Mouse (Mus musculus) intestine, embryonic 16.5 days (tissue): Measurements from ENCODE around the gene Lima1. TPM values are rescaled to one million over a fixed set of nuclear protein-coding genes. Genes with fewer than 3 reads are reported as not detected.

ENCODE experiments used
- ATAC-seq: fragments of 200-750 bp; cut with Nextera tagmentation; 2 replicates; pipeline ENCODE4 v1.8.0; 2017; ENCODE audit warnings: moderate TSS enrichment, moderate library complexity
- H3K27ac ChIP-seq: fragments of 300-500 bp; sonication (generic); 2 replicates; pipeline ENCODE4 v1.5.1; 2014; ENCODE audit warnings: mild to moderate bottlenecking, low read length
- H3K27me3 ChIP-seq: fragments of 300-500 bp; sonication (generic); replicated peaks from 2 replicates; pipeline ENCODE4 v1.6.1; 2014; ENCODE audit warnings: low read length, control low read depth, mixed read lengths; ENCODE audit not compliant: control insufficient read depth, insufficient read depth
- H3K36me3 ChIP-seq: fragments of 300-500 bp; sonication (generic); 2 replicates; pipeline ENCODE4 v1.6.1; 2014; ENCODE audit warnings: low read length, control low read depth; ENCODE audit not compliant: control insufficient read depth, insufficient read depth
- H3K4me1 ChIP-seq: fragments of 300-500 bp; sonication (generic); 2 replicates; pipeline ENCODE4 v1.6.1; 2014; ENCODE audit warnings: low read length, control low read depth, mixed read lengths; ENCODE audit not compliant: control insufficient read depth, insufficient read depth
- H3K4me2 ChIP-seq: fragments of 300-500 bp; sonication (generic); 2 replicates; pipeline ENCODE4 v1.6.1; 2014; ENCODE audit warnings: low read depth, low read length, control low read depth
- H3K4me3 ChIP-seq: fragments of 300-500 bp; sonication (generic); 2 replicates; pipeline ENCODE4 v1.5.1; 2014; ENCODE audit warnings: mild to moderate bottlenecking, low read length
- H3K9ac ChIP-seq: fragments of 300-500 bp; sonication (generic); 2 replicates; pipeline ENCODE4 v1.6.1; 2014; ENCODE audit warnings: low read depth, low read length
- H3K9me3 ChIP-seq: fragments of 300-500 bp; sonication (generic); 2 replicates; pipeline ENCODE4 v1.6.1; 2016; ENCODE audit warnings: low read length, control low read depth; ENCODE audit not compliant: control insufficient read depth
- WGBS: fragments of 180-500 bp; shearing (Covaris S2); extraction: QIAGEN DNeasy Blood & Tissue Kit; methylation state at CpG from one replicate; pipeline ENCODE4 v1.1.7; 2014; 5-methylcytosine and 5-hydroxymethylcytosine counted together
- polyA plus RNA-seq: library from polyadenylated mRNA; unstranded; fragments of >200 nt; fragmentation: Nextera tagmentation; extraction: Ambion mirVana; gene quantifications from 2 replicates; pipeline ENCODE4 v1.2.1, GENCODE M21; 2015

Gene Lima1
- polyA plus RNA-seq, 1 experiment from 2014 or later = 105 TPM

DNA sequence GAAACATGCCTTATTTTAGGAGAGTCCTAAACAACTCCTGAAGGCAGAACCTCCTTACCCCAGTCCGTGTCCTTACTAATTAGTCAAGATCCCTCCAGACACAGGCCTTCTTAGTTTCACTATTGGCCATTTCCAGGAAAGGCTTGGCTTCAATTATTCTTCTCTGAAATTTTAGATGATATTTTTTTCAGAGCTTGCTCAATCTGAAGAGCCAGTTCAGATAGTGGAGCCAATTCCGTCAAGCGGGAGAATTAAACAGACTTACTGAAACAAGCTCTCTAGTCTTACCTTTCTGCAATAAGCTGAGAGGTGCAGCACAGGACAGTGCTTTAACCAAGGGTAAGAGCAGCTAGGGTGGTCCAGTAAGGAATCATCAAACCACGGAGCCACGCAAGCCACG lies 11.9 kb downstream of the Lima1 start:
- no peak overlapping the region for H3K4me2 ChIP-seq
- ATAC-seq = no peak
- 96% methylated on average over 6 of the region's 6 CpGs for WGBS
- peaks cover 3% of the 10 kb centered on the region; the same call in 1 of the 2 replicates for H3K36me3 ChIP-seq
- no peaks in the 10 kb centered on the region for H3K9me3 ChIP-seq
- H3K27me3 ChIP-seq = no peaks in the 10 kb centered on the region
- H3K9ac ChIP-seq = no peak overlapping the region
- no peak overlapping the region for H3K27ac ChIP-seq
- H3K4me3 ChIP-seq = no peak overlapping the region
- H3K4me1 ChIP-seq = peaks cover 22% of the 10 kb centered on the region

DNA sequence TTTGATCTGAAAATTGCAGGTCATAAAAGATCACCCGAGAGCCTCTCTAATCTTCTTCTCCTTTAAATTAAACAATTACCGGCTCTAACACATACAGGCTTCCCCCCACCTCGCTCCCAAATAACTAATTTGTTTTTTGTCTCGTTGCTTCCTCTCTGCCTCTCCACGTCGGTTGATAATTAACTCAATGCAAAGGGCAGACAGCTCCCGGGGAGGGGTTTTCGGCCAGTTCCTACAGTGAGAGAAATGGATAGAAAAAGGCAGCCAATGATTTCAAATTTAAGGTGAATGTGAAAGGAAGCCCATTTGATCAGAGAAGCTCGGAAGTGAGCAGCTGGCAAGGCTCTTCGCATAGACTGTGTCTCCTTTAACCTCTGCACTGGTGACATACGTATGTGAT lies 12.8 kb downstream of the Lima1 start:
- Histone ChIP-seq H3K4me3 (no peak overlapping the region), H3K4me1 (peaks cover 26% of the 10 kb centered on the region), H3K9me3 (no peaks in the 10 kb centered on the region), H3K4me2 (peak overlapping the region; percentile 6; the same call in 1 of the 2 replicates), H3K36me3 (peaks cover 3% of the 10 kb centered on the region; the same call in 1 of the 2 replicates), H3K9ac (no peak overlapping the region), H3K27ac (peak overlapping the region; percentile 69), H3K27me3 (no peaks in the 10 kb centered on the region)
- 41% methylated on average over 11 of the region's 11 CpGs for WGBS
- ATAC-seq = peak; percentile 9; the same call in 1 of the 2 replicates

DNA sequence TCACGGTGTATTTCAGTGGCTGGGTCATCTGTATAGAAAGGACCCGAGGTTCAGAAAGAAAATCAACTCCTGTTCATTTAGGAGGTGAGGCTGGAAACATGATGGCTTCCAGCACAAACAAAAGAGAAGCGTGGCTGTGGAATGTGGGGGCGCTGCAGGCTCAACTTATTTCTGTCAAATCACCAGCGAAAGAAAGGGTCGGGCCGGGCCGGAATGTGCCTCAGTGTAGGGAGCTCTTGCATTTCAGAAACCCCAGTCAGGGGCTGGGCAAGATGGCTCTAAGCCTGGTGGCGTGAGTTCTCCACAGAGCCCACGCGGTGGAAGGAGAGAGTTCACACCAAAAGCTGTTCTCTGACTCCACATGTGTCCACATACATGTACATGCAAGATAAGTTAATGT lies 13.3 kb downstream of the Lima1 start:
- H3K36me3 ChIP-seq = peaks cover 3% of the 10 kb centered on the region; the same call in 1 of the 2 replicates
- peak overlapping the region; percentile 68 for H3K27ac ChIP-seq
- no peaks in the 10 kb centered on the region for H3K9me3 ChIP-seq
- H3K4me2 ChIP-seq = no peak overlapping the region
- H3K27me3 ChIP-seq = no peaks in the 10 kb centered on the region
- ATAC-seq = no peak
- H3K4me1 ChIP-seq = peaks cover 26% of the 10 kb centered on the region
- WGBS = 27% methylated on average over 11 of the region's 11 CpGs
- H3K9ac ChIP-seq = no peak overlapping the region
- H3K4me3 ChIP-seq = no peak overlapping the region

DNA sequence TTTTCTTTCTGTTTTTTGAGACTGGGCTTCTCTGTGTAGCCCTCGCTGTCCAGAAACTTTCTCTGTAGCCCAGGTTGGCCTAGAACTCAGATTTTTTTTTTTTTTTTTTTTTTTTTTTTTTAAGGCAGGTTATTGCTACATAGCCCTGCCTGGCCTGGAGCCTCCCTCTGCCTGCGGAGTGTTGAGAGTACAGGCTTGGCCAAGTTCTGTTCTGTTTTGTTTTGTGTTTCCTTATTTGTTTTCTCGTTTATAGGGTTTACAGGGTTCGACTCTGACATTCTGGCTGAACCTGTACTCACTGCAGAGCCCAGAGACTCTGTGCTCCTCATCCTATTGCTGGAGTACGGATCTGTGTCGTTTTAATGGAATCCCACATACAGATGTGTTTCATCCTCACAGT lies 13.7 kb downstream of the Lima1 start:
- peaks cover 24% of the 10 kb centered on the region for H3K4me1 ChIP-seq
- WGBS = 65% methylated on average over 6 of the region's 6 CpGs
- H3K27me3 ChIP-seq = no peaks in the 10 kb centered on the region
- peaks cover 3% of the 10 kb centered on the region; the same call in 1 of the 2 replicates for H3K36me3 ChIP-seq
- no peak overlapping the region for H3K4me2 ChIP-seq
- no peak for ATAC-seq
- H3K9me3 ChIP-seq = no peaks in the 10 kb centered on the region
- H3K4me3 ChIP-seq = no peak overlapping the region
- peak overlapping the region; percentile 68 for H3K27ac ChIP-seq
- H3K9ac ChIP-seq = no peak overlapping the region

DNA sequence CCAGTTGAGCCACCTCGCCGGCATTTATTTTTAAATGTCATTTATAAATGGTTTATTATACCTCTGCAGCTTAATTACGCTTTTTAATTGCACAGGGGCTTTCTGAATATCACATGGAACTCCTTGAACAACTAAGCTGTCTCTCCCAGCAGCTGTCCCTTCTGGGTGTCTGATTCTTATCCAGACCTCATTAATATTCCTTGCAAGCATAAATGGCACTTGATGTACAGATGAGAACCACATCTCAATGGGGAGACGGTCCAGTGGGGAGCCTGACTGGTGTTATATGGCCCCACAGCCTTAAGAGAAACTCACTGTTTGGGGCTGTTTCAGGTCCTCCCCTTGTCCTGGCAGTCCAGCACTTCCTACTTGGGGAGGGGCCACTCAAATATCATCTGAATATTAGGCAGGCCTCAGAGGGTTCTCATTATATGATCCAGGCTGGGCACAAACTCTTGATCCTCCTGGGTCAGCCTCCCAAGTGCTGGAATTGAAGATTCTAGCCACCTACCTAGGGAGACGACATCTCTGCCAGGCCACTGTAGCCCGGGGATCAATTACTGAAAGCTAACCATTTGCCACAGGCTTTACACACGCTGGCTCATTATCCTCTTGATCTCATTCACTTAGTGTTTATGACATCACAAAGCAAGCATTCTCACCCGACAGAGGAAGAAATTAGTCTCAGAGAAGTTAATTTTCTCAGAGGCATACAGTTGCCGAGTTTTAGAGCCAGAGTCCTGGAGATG lies 15.4 kb downstream of the Lima1 start:
- no peaks in the 10 kb centered on the region for H3K9me3 ChIP-seq
- no peak for ATAC-seq
- no peak overlapping the region for H3K4me2 ChIP-seq
- H3K36me3 ChIP-seq = peaks cover 3% of the 10 kb centered on the region; the same call in 1 of the 2 replicates
- WGBS = 49% methylated on average over 9 of the region's 9 CpGs
- H3K9ac ChIP-seq = no peak overlapping the region
- peaks cover 20% of the 10 kb centered on the region for H3K4me1 ChIP-seq
- no peaks in the 10 kb centered on the region for H3K27me3 ChIP-seq
- 0 out of 2 replicates have a peak overlapping the region, but pooled peaks have one; percentile 14 for H3K27ac ChIP-seq
- no peak overlapping the region for H3K4me3 ChIP-seq

DNA sequence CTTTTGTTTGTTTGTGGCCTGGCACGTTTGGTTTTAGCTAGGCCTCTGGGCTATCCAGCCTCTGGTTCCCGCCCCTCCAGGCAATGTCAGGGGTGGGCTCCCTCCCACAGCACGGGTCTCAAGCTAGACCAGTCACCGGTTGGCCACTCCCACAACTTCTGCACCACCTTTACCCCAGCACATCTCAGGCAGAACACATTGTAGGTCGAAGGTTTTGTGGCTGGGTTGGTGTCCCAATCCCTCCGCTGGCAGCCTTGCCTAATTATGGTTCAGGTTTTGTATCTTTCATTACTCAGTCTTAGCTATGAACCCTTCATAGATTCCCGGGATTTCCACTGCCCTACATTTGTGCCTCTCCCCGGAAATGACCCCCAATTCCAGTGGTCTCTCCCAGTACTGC lies 17.8 kb downstream of the Lima1 start:
- no peak overlapping the region for H3K9ac ChIP-seq
- H3K4me3 ChIP-seq = no peak overlapping the region
- H3K9me3 ChIP-seq = no peaks in the 10 kb centered on the region
- peak overlapping the region; percentile 6; the same call in 1 of the 2 replicates for H3K27ac ChIP-seq
- no peak overlapping the region for H3K4me2 ChIP-seq
- 53% methylated on average over 8 of the region's 8 CpGs for WGBS
- H3K4me1 ChIP-seq = peaks cover 13% of the 10 kb centered on the region
- H3K27me3 ChIP-seq = no peaks in the 10 kb centered on the region
- no peak for ATAC-seq
- H3K36me3 ChIP-seq = no peaks in the 10 kb centered on the region

DNA sequence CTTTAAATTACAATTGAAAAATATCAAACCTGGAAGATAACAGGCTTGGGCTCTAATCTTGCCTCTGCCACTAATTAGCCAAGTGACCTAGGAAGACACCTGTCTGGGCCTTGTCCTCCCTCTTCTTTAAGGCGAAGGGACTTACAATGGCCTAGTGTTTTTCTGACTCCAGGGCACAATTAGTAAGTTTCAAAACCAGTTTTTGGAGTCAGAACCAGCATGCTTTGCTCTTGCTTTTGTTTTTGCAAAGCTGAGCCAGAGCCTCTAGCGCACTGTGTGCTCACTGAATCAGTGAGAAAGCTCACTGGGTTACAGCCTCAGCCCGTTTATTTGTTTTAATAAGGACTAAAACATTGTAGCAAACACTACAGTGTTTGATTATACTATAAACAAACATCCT lies 20.1 kb downstream of the Lima1 start:
- no peak for ATAC-seq
- peaks cover 12% of the 10 kb centered on the region for H3K4me1 ChIP-seq
- H3K27me3 ChIP-seq = no peaks in the 10 kb centered on the region

DNA sequence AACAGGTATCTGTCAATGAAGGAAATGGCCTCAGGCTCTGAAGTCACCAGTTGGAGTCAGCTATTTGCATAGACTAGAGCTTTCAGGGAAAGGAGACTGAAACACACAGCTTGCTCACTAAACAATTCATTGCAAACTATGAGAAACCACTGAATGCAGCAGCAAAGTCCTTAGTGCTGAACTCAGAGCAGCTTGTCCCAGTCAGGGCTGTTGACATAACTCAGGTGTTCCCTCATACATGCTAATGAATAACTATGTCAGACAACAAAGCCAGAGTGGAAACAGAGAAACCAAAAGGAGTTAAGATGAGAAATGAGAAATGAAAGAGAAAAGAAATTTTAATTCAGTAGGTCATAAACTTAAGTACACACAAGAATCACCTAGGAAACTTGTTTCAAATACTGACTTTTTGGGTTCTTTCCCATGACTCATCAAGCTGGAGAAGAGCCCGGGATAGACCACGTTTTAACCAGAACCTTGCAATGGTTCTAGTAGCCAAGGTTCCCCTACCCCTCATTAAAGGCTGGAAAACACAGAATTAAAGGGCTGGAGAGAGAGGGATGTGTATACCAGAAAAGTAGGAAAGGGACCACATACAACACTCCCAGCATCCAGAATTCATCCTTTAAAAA lies 22.5 kb downstream of the Lima1 start:
- ATAC-seq = no peak
- WGBS = 63% methylated on average over 2 of the region's 2 CpGs
- no peak overlapping the region; the same call in 1 of the 2 replicates for H3K27ac ChIP-seq

More for the DNA sequence above, 20.1 kb downstream of the Lima1 start:
- Histone ChIP-seq H3K36me3 (no peaks in the 10 kb centered on the region), H3K9ac (no peak overlapping the region), H3K4me3 (no peak overlapping the region), H3K27ac (no peak overlapping the region), H3K4me2 (no peak overlapping the region), H3K9me3 (no peaks in the 10 kb centered on the region)
- WGBS = 77% methylated on average over 3 of the region's 3 CpGs

DNA sequence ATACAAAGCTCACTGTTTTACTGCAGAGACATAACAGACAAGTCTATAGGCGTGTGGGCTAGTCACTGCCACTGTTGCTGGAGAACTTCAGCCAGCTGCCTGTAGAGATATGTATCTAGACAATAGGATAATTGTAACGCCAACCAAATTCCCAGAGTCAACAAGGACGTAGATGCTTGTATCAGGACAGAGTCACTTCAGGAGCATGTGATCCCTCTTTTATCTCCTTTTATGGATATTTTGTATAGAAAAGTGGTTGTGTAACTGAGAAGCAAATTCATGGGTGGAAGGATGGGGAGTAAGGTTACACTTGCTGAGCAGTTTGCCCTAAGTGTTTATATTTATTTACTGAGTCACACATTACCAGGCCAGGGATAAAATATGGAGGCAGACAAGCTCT lies 25.0 kb downstream of the Lima1 start:
- WGBS = 45% methylated on average over 3 of the region's 3 CpGs
- H3K27ac ChIP-seq = peak overlapping the region; percentile 31; the same call in 1 of the 2 replicates
- no peaks in the 10 kb centered on the region for H3K9me3 ChIP-seq
- no peak overlapping the region for H3K4me3 ChIP-seq
- H3K4me1 ChIP-seq = peaks cover 38% of the 10 kb centered on the region
- H3K4me2 ChIP-seq = no peak overlapping the region
- H3K9ac ChIP-seq = no peak overlapping the region
- no peak for ATAC-seq
- no peaks in the 10 kb centered on the region for H3K27me3 ChIP-seq
- no peaks in the 10 kb centered on the region for H3K36me3 ChIP-seq

More for the DNA sequence above, 22.5 kb downstream of the Lima1 start:
- Histone ChIP-seq H3K4me1 (peaks cover 20% of the 10 kb centered on the region), H3K27me3 (no peaks in the 10 kb centered on the region), H3K4me2 (no peak overlapping the region), H3K4me3 (no peak overlapping the region), H3K9ac (no peak overlapping the region), H3K36me3 (no peaks in the 10 kb centered on the region), H3K9me3 (no peaks in the 10 kb centered on the region)
